Comparison of ENCODE assay signal across 18 mouse cellular contexts in genomic region chr15:7189678-7190454, GRCm38 (mm10).
DNase-seq lines count a peak whose midpoint lies in the region; ATAC-seq and TF ChIP-seq lines count a peak whose summit lies in the region.
"Had no signal": no experiment of that assay in that cellular context is flagged by ENCODE, and none has a peak within 500 bp of the region (broad histone marks: within the 10 kb centered on the region; RNA-seq: fewer than 3 reads in every experiment).

No protein-coding gene starts in this region.

- H3K9ac ChIP-seq in heart, embryonic 13.5 days, result peak overlapping the region; percentile 28; the same call in 1 of the 2 replicates
- no peak overlapping the region for H3K9ac ChIP-seq in lung, embryonic 16.5 days (ENCODE audit: low read length)
- H3K9ac ChIP-seq in midbrain, postnatal 0 days (replicated peaks; ENCODE audit: low read length, poor library complexity, severe bottlenecking), result no peak overlapping the region
- H3K9ac ChIP-seq: forebrain, embryonic 12.5 days; hindbrain, embryonic 15.5 days; limb, embryonic 12.5 days; liver, embryonic 15.5 days; midbrain, embryonic 15.5 days had no signal

- no peak overlapping the region for H3K4me3 ChIP-seq in gastrocnemius, adult 2 months
- no peak overlapping the region for H3K4me3 ChIP-seq in heart, embryonic 13.5 days
- H3K4me3 ChIP-seq in lung, embryonic 16.5 days (ENCODE audit: low read length), result no peak overlapping the region
- H3K4me3 ChIP-seq in midbrain, postnatal 0 days (ENCODE audit: low read depth, low read length), result no peak overlapping the region
- H3K4me3 ChIP-seq: forebrain, embryonic 12.5 days; hindbrain, embryonic 15.5 days; limb, embryonic 12.5 days; liver, embryonic 15.5 days; midbrain, embryonic 15.5 days had no signal

- H3K27ac ChIP-seq in gastrocnemius, adult 2 months, result peak overlapping the region; percentile 52
- H3K27ac ChIP-seq in heart, embryonic 13.5 days (replicated peaks), result peak overlapping the region; percentile 87
- peak overlapping the region; percentile 18; the same call in 1 of the 2 replicates for H3K27ac ChIP-seq in lung, embryonic 16.5 days (ENCODE audit: low read length)
- no peak overlapping the region for H3K27ac ChIP-seq in midbrain, postnatal 0 days (ENCODE audit: low read depth, low read length)
- H3K27ac ChIP-seq: forebrain, embryonic 12.5 days; hindbrain, embryonic 15.5 days; limb, embryonic 12.5 days; liver, embryonic 15.5 days; midbrain, embryonic 15.5 days had no signal

- TF ChIP-seq CTCF in gastrocnemius, adult 2 months (IDR thresholded peaks at IDR 0.05), result no peak
- TF ChIP-seq CTCF in midbrain, postnatal 0 days (IDR thresholded peaks at IDR 0.05), result no peak

- peak; percentile 51; the same call in 1 of the 2 replicates for ATAC-seq in heart, embryonic 13.5 days (ENCODE audit: extremely low read depth, insufficient number of reproducible peaks, low FRiP score, low TSS enrichment)
- peak; percentile 36; the same call in 1 of the 2 replicates for ATAC-seq in lung, embryonic 16.5 days (ENCODE audit: low read depth)
- no peak for ATAC-seq in midbrain, postnatal 0 days (ENCODE audit: low FRiP score)
- ATAC-seq: intestine, embryonic 16.5 days; midbrain, embryonic 15.5 days had no signal

- peak overlapping the region; percentile 13; the same call in 1 of the 2 replicates for H3K4me2 ChIP-seq in heart, embryonic 13.5 days
- no peak overlapping the region for H3K4me2 ChIP-seq in lung, embryonic 16.5 days (ENCODE audit: low read depth, low read length)
- no peak overlapping the region for H3K4me2 ChIP-seq in midbrain, postnatal 0 days (ENCODE audit: low read depth, low read length, poor library complexity, severe bottlenecking)
- H3K4me2 ChIP-seq: forebrain, embryonic 12.5 days; hindbrain, embryonic 15.5 days; limb, embryonic 12.5 days; liver, embryonic 15.5 days; midbrain, embryonic 15.5 days had no signal

- H3K36me3 ChIP-seq in heart, embryonic 13.5 days, result peaks cover 68% of the 10 kb centered on the region
- peaks cover 32% of the 10 kb centered on the region for H3K36me3 ChIP-seq in lung, embryonic 16.5 days (ENCODE audit: control insufficient read depth, insufficient read depth, low read length)
- peaks cover 8% of the 10 kb centered on the region for H3K36me3 ChIP-seq in midbrain, postnatal 0 days (ENCODE audit: insufficient read depth, low read length)
- H3K36me3 ChIP-seq: forebrain, embryonic 12.5 days had no signal

- intact Hi-C loops in gastrocnemius, adult 2 months (cut with DNase I), result no loop called here

- no peak for DNase-seq in gastrocnemius, adult 2 months
- no peak for DNase-seq in gastrocnemius, adult 18-20 months (ENCODE audit: low spot score)
- DNase-seq in heart, adult 11 months, result peak; percentile 97
- no peak for DNase-seq in midbrain, postnatal 0 days (ENCODE audit: low spot score)
- DNase-seq in layer of hippocampus, postnatal 25 days (ENCODE audit: extremely low spot score in 1 of 2, low spot score in 1 of 2), result no peak
- no peak for DNase-seq in cerebellum, postnatal 4 days (ENCODE audit: low spot score in 2 of 2)
- DNase-seq: cerebellum, postnatal 14 days; retina, postnatal 1 day; right cerebral cortex, postnatal 4 days; thymus, postnatal 36 days had no signal

- no peaks in the 10 kb centered on the region for H3K27me3 ChIP-seq in heart, embryonic 13.5 days (replicated peaks)
- H3K27me3 ChIP-seq in lung, embryonic 16.5 days (ENCODE audit: control insufficient read depth, insufficient read depth, low read depth, low read length), result no peaks in the 10 kb centered on the region
- H3K27me3 ChIP-seq in midbrain, postnatal 0 days (ENCODE audit: insufficient read depth, low read length), result no peaks in the 10 kb centered on the region
- H3K27me3 ChIP-seq: forebrain, embryonic 12.5 days; hindbrain, embryonic 15.5 days; limb, embryonic 12.5 days; liver, embryonic 15.5 days; midbrain, embryonic 15.5 days had no signal

- peaks cover 2% of the 10 kb centered on the region; the same call in 1 of the 2 replicates for H3K9me3 ChIP-seq in heart, embryonic 13.5 days
- 0 out of 2 replicates have a peak, but pooled peaks cover 2% of the 10 kb centered on the region for H3K9me3 ChIP-seq in lung, embryonic 16.5 days (ENCODE audit: control insufficient read depth, low read length)
- no peaks in the 10 kb centered on the region for H3K9me3 ChIP-seq in midbrain, postnatal 0 days (ENCODE audit: low read length)
- H3K9me3 ChIP-seq: forebrain, embryonic 12.5 days; hindbrain, embryonic 15.5 days; limb, embryonic 12.5 days; liver, embryonic 15.5 days; midbrain, embryonic 15.5 days had no signal

- peaks cover 49% of the 10 kb centered on the region for H3K4me1 ChIP-seq in heart, embryonic 13.5 days
- peaks cover 14% of the 10 kb centered on the region for H3K4me1 ChIP-seq in lung, embryonic 16.5 days (replicated peaks; ENCODE audit: control insufficient read depth, insufficient read depth, low read length)
- H3K4me1 ChIP-seq in midbrain, postnatal 0 days (ENCODE audit: insufficient read depth, low read length), result no peaks in the 10 kb centered on the region
- H3K4me1 ChIP-seq: liver, embryonic 15.5 days had no signal

- WGBS in heart, embryonic 13.5 days, result 51% methylated on average over 22 of the region's 22 CpGs
- WGBS in lung, embryonic 16.5 days, result 68% methylated on average over 22 of the region's 22 CpGs
- WGBS in midbrain, postnatal 0 days, result 92% methylated on average over 22 of the region's 22 CpGs
